Mouse (Mus musculus): ENCODE measurements around the gene Rhbdd2.

GRCm38 (mm10) chr5:135642686-135643551 lies 10.5 kb downstream of the Rhbdd2 start:
- no peak for TF ChIP-seq CTCF (IDR thresholded peaks at IDR 0.05; ENCODE audit: low read depth, low read length)
- no peak for TF ChIP-seq POLR2A (IDR thresholded peaks at IDR 0.05; ENCODE audit: borderline replicate concordance, low read depth, low read length)
